Mouse (Mus musculus) heart, embryonic 12.5 days (tissue): ENCODE results near the gene Fst. TPM values are rescaled to one million over a fixed set of nuclear protein-coding genes. Genes with fewer than 3 reads are reported as not detected.

Experiments used
- ATAC-seq: fragments of 200-750 bp; cut with Nextera tagmentation; 2 replicates; pipeline ENCODE4 v1.8.0; 2017; ENCODE audit warnings: moderate TSS enrichment, moderate library complexity; ENCODE audit not compliant: insufficient number of reproducible peaks, low FRiP score
- H3K27ac ChIP-seq: fragments of 300-500 bp; sonication (generic); 2 replicates; pipeline ENCODE4 v1.5.1; 2016; ENCODE audit warnings: mild to moderate bottlenecking, moderate library complexity; ENCODE audit not compliant: poor library complexity, severe bottlenecking
- H3K27me3 ChIP-seq: fragments of 300-500 bp; sonication (generic); replicated peaks from 2 replicates; pipeline ENCODE4 v1.6.1; 2016; ENCODE audit warnings: mild to moderate bottlenecking, moderate library complexity
- H3K36me3 ChIP-seq: fragments of 300-500 bp; sonication (generic); 2 replicates; pipeline ENCODE4 v1.6.1; 2016; ENCODE audit warnings: mild to moderate bottlenecking, moderate library complexity
- H3K4me1 ChIP-seq: fragments of 300-500 bp; sonication (generic); replicated peaks from 2 replicates; pipeline ENCODE4 v1.6.1; 2016; ENCODE audit warnings: mild to moderate bottlenecking
- H3K4me2 ChIP-seq: fragments of 300-500 bp; sonication (generic); 2 replicates; pipeline ENCODE4 v1.6.1; 2016; ENCODE audit warnings: mild to moderate bottlenecking, moderate library complexity
- H3K4me3 ChIP-seq: fragments of 300-500 bp; sonication (generic); 2 replicates; pipeline ENCODE4 v1.5.1; 2016; ENCODE audit warnings: mild to moderate bottlenecking
- H3K9ac ChIP-seq: fragments of 300-500 bp; sonication (generic); 2 replicates; pipeline ENCODE4 v1.6.1; 2016; ENCODE audit warnings: mild to moderate bottlenecking, moderate library complexity
- H3K9me3 ChIP-seq: fragments of 300-500 bp; sonication (generic); replicated peaks from 2 replicates; pipeline ENCODE4 v1.6.1; 2016; ENCODE audit warnings: mild to moderate bottlenecking, moderate library complexity
- WGBS: fragments of 180-500 bp; shearing (Covaris S2); methylation state at CpG from one replicate; pipeline ENCODE4 v1.1.7; 2016; 5-methylcytosine and 5-hydroxymethylcytosine counted together
- polyA plus RNA-seq: library from polyadenylated mRNA; unstranded; fragments of >200 nt; fragmentation: Nextera tagmentation; extraction: Ambion mirVana; gene quantifications from 2 replicates; pipeline ENCODE4 v1.2.1, GENCODE M21; 2016

Gene Fst
- polyA plus RNA-seq, 1 experiment from 2014 or later = 11.4 TPM

- no peaks in the 10 kb centered on the region for H3K36me3 ChIP-seq
- no peaks in the 10 kb centered on the region for H3K4me1 ChIP-seq
- H3K27me3 ChIP-seq = no peaks in the 10 kb centered on the region
- ATAC-seq = no peak
- no peak overlapping the region for H3K9ac ChIP-seq
- H3K27ac ChIP-seq = no peak overlapping the region
- H3K4me2 ChIP-seq = no peak overlapping the region
- no peaks in the 10 kb centered on the region for H3K9me3 ChIP-seq
- H3K4me3 ChIP-seq = no peak overlapping the region
These were observed 46.4 kb downstream of the Fst start for GRCm38 (mm10) chr13:114412326-114412725.

GRCm38 (mm10) chr13:114406866-114407265 lies 51.9 kb downstream of the Fst start:
- no peaks in the 10 kb centered on the region for H3K4me1 ChIP-seq
- H3K36me3 ChIP-seq = no peaks in the 10 kb centered on the region
- no peak overlapping the region for H3K4me2 ChIP-seq
- H3K27ac ChIP-seq = no peak overlapping the region
- no peak overlapping the region for H3K9ac ChIP-seq
- 17% methylated on average over 5 of the region's 5 CpGs for WGBS
- no peaks in the 10 kb centered on the region for H3K9me3 ChIP-seq
- H3K4me3 ChIP-seq = no peak overlapping the region
- no peak for ATAC-seq
- no peaks in the 10 kb centered on the region for H3K27me3 ChIP-seq

- Histone ChIP-seq H3K4me1 (no peaks in the 10 kb centered on the region), H3K27me3 (no peaks in the 10 kb centered on the region), H3K9me3 (no peaks in the 10 kb centered on the region), H3K4me2 (no peak overlapping the region), H3K27ac (no peak overlapping the region), H3K36me3 (no peaks in the 10 kb centered on the region), H3K9ac (no peak overlapping the region), H3K4me3 (no peak overlapping the region)
- WGBS = 22% methylated on average over 5 of the region's 5 CpGs
- ATAC-seq = no peak
These were observed 52.3 kb downstream of the Fst start for GRCm38 (mm10) chr13:114406424-114406823.

GRCm38 (mm10) chr13:114405100-114405715 lies 53.5 kb downstream of the Fst start:
- WGBS = 85% methylated on average over 9 of the region's 9 CpGs
- no peak for ATAC-seq
- Histone ChIP-seq H3K36me3 (no peaks in the 10 kb centered on the region), H3K9me3 (no peaks in the 10 kb centered on the region), H3K4me3 (no peak overlapping the region), H3K9ac (no peak overlapping the region), H3K27me3 (no peaks in the 10 kb centered on the region), H3K4me2 (no peak overlapping the region), H3K4me1 (no peaks in the 10 kb centered on the region), H3K27ac (no peak overlapping the region)

Other genes starting within 250 kb of the Fst start
- 379 and 384 TPM in 2 replicates for gene Ndufs4, start 70.7 kb downstream of the Fst start, polyA plus RNA-seq